Comparison of ENCODE assay signal across 8 mouse cellular contexts in genomic region chr9:123366708-123367385, GRCm38 (mm10). TPM values are rescaled to one million over a fixed set of nuclear protein-coding genes. Genes with fewer than 3 reads are reported as not detected.
A peak's percentile ranks its signal among the peaks of the same experiment; 100 is the strongest.
DNase-seq lines count a peak whose midpoint lies in the region; ATAC-seq and TF ChIP-seq lines count a peak whose summit lies in the region.

Gene Lars2 (plus strand): TSS chr9:123366927.

- DNase-seq in 416B (ENCODE audit: low read depth), result peak; percentile 94
- DNase-seq in heart, adult 8-10 months (ENCODE audit: low spot score), result peak; percentile 93
- peak; percentile 96 for DNase-seq in kidney, adult 9 months
- peak; percentile 95 for DNase-seq in limb, embryonic 14.5 days (ENCODE audit: low spot score)
- peak; percentile 97 for DNase-seq in midbrain, postnatal 0 days (ENCODE audit: low spot score)
- DNase-seq in spleen, postnatal 14 days (ENCODE audit: low spot score in 2 of 2), result peak; percentile 88 to 92

- peak within 1 kb of the TSS; percentile 57 for H3K9ac ChIP-seq in embryonic facial prominence, embryonic 15.5 days
- H3K9ac ChIP-seq in limb, embryonic 14.5 days (ENCODE audit: low read depth, low read length, severe bottlenecking), result peak within 1 kb of the TSS; percentile 66
- peak within 1 kb of the TSS; percentile 64 for H3K9ac ChIP-seq in midbrain, postnatal 0 days (replicated peaks; ENCODE audit: low read length, poor library complexity, severe bottlenecking)

- ATAC-seq in embryonic facial prominence, embryonic 15.5 days (ENCODE audit: insufficient number of reproducible peaks, low FRiP score, low TSS enrichment, low read depth), result peak; percentile 96
- ATAC-seq in limb, embryonic 14.5 days (ENCODE audit: low FRiP score, low read depth), result peak; percentile 99
- ATAC-seq in midbrain, postnatal 0 days (ENCODE audit: low FRiP score), result peak; percentile 98

- TF ChIP-seq POLR2A in bone marrow, adult 2 months (IDR thresholded peaks at IDR 0.05; ENCODE audit: borderline replicate concordance, control insufficient read depth, low read depth, low read length), result peak; percentile 55; the same call in 1 of the 2 replicates
- peak; percentile 65; the same call in 1 of the 2 replicates for TF ChIP-seq POLR2A in limb, embryonic 14.5 days (IDR thresholded peaks at IDR 0.05; ENCODE audit: borderline replicate concordance, extremely low read depth, insufficient read depth, insufficient read length)

- peak within 1 kb of the TSS; percentile 84 for H3K4me3 ChIP-seq in bone marrow, adult 2 months (replicated peaks; ENCODE audit: control insufficient read depth, low read depth, low read length)
- peak within 1 kb of the TSS; percentile 77 for H3K4me3 ChIP-seq in embryonic facial prominence, embryonic 15.5 days (replicated peaks)
- peak within 1 kb of the TSS; percentile 67 for H3K4me3 ChIP-seq in limb, embryonic 14.5 days (replicated peaks; ENCODE audit: low read length)
- peak within 1 kb of the TSS; percentile 55 for H3K4me3 ChIP-seq in midbrain, postnatal 0 days (ENCODE audit: low read depth, low read length)

- H3K27me3 ChIP-seq in embryonic facial prominence, embryonic 15.5 days, result no peaks in the 10 kb centered on the region
- H3K27me3 ChIP-seq in limb, embryonic 14.5 days (ENCODE audit: control insufficient read depth, insufficient read depth, low read length), result no peaks in the 10 kb centered on the region
- H3K27me3 ChIP-seq in midbrain, postnatal 0 days (ENCODE audit: insufficient read depth, low read length), result no peaks in the 10 kb centered on the region

- H3K36me3 ChIP-seq in embryonic facial prominence, embryonic 15.5 days, result peaks cover 2% of the 10 kb centered on the region
- peaks cover 4% of the 10 kb centered on the region; the same call in 1 of the 2 replicates for H3K36me3 ChIP-seq in limb, embryonic 14.5 days (ENCODE audit: control insufficient read depth, insufficient read depth, low read length)
- H3K36me3 ChIP-seq in midbrain, postnatal 0 days (ENCODE audit: insufficient read depth, low read length), result no peaks in the 10 kb centered on the region

- under 1% methylated on average over 35 of the region's 35 CpGs for WGBS in bone marrow, adult 2 months
- under 1% methylated on average over 35 of the region's 35 CpGs for WGBS in embryonic facial prominence, embryonic 15.5 days
- under 1% methylated on average over 35 of the region's 35 CpGs for WGBS in limb, embryonic 14.5 days
- under 1% methylated on average over 35 of the region's 35 CpGs for WGBS in midbrain, postnatal 0 days

- H3K27ac ChIP-seq in bone marrow, adult 2 months (ENCODE audit: control insufficient read depth, insufficient read depth, low read depth, low read length, poor library complexity), result peak within 1 kb of the TSS; percentile 63
- H3K27ac ChIP-seq in embryonic facial prominence, embryonic 15.5 days (replicated peaks), result peak within 1 kb of the TSS; percentile 91
- H3K27ac ChIP-seq in limb, embryonic 14.5 days (replicated peaks; ENCODE audit: low read depth, low read length), result peak within 1 kb of the TSS; percentile 79
- peak within 1 kb of the TSS; percentile 86 for H3K27ac ChIP-seq in midbrain, postnatal 0 days (ENCODE audit: low read depth, low read length)

- H3K4me2 ChIP-seq in embryonic facial prominence, embryonic 15.5 days (replicated peaks), result peak within 1 kb of the TSS; percentile 56
- peak within 1 kb of the TSS; percentile 77 for H3K4me2 ChIP-seq in limb, embryonic 14.5 days (replicated peaks; ENCODE audit: low read depth, low read length, severe bottlenecking)
- peak within 1 kb of the TSS; percentile 72 for H3K4me2 ChIP-seq in midbrain, postnatal 0 days (ENCODE audit: low read depth, low read length, poor library complexity, severe bottlenecking)

- no peaks in the 10 kb centered on the region for H3K9me3 ChIP-seq in embryonic facial prominence, embryonic 15.5 days (replicated peaks)
- H3K9me3 ChIP-seq in limb, embryonic 14.5 days (ENCODE audit: control insufficient read depth, low read length), result no peaks in the 10 kb centered on the region
- no peaks in the 10 kb centered on the region for H3K9me3 ChIP-seq in midbrain, postnatal 0 days (ENCODE audit: low read length)

- no peak for TF ChIP-seq CTCF in bone marrow, adult 2 months (IDR thresholded peaks at IDR 0.05; ENCODE audit: control insufficient read depth, insufficient read depth, low read length)
- no peak for TF ChIP-seq CTCF in midbrain, postnatal 0 days (IDR thresholded peaks at IDR 0.05)

- H3K4me1 ChIP-seq in bone marrow, adult 2 months (ENCODE audit: control insufficient read depth, insufficient read depth, low read length), result no peaks in the 10 kb centered on the region
- H3K4me1 ChIP-seq in embryonic facial prominence, embryonic 15.5 days, result peaks cover 12% of the 10 kb centered on the region
- H3K4me1 ChIP-seq in limb, embryonic 14.5 days (ENCODE audit: control insufficient read depth, insufficient read depth, low read length), result peaks cover 5% of the 10 kb centered on the region; the same call in 1 of the 2 replicates
- H3K4me1 ChIP-seq in midbrain, postnatal 0 days (ENCODE audit: insufficient read depth, low read length), result peaks cover 8% of the 10 kb centered on the region; the same call in 1 of the 2 replicates

RNA-seq across cellular contexts. Expression of gene Lars2, which starts in this region (rescaled TPM):
- 22,640 and 27,480 TPM in 2 replicates for polyA plus RNA-seq in bone marrow, adult 2 months (2011; ENCODE audit: insufficient read depth, insufficient read length, low replicate concordance, missing spikeins)
- 894 and 1,260 TPM in 2 replicates for polyA plus RNA-seq in embryonic facial prominence, embryonic 15.5 days (2015; fragmentation: Nextera tagmentation; extraction: Ambion mirVana)
- 100 to 1,000 TPM in 1 of 4 experiments, 10 to 100 TPM in 3; 34.5 to 140 (median 60.6) TPM for total RNA-seq in heart, adult 8-10 months (2022)
- polyA plus RNA-seq in limb, embryonic 14.5 days (2012; rRNA removed), result 561 and 678 TPM in 2 replicates
- 1,575 and 1,593 TPM in 2 replicates for polyA plus RNA-seq in limb, embryonic 14.5 days (2014; fragmentation: Nextera tagmentation; extraction: Ambion mirVana)
- total RNA-seq in midbrain, postnatal 0 days (2014; rRNA removed), result 11.9 and 38.1 TPM in 2 replicates
- 822 and 930 TPM in 2 replicates for polyA plus RNA-seq in midbrain, postnatal 0 days (2015; fragmentation: Nextera tagmentation; extraction: Ambion mirVana)

Comparison
In these comparisons a context has a peak if more than half of its experiments do, and no peak if none do; other contexts are left out.
1. Peak in every context shown above with its lines: DNase-seq, ATAC-seq, H3K4me3 ChIP-seq and H3K27ac ChIP-seq.
2. RNA of gene Lars2 (polyA plus RNA-seq): 22,640 to 27,480 TPM in bone marrow, adult 2 months; 561 to 1,593 TPM in limb, embryonic 14.5 days, 822 to 930 TPM in midbrain, postnatal 0 days and 894 to 1,260 TPM in embryonic facial prominence, embryonic 15.5 days; every median in the first group is over 10 times any median in the second.